Mouse (Mus musculus) cortical plate, adult 2 months (tissue): ENCODE results near the gene Epb41.

Experiments used
- CTCF ChIP-seq: fragments of 200-500 bp; IDR thresholded peaks from 2 replicates; pipeline ENCODE4 v1.5.1; 2011; ENCODE audit warnings: mild to moderate bottlenecking, control low read depth, low read length; ENCODE audit not compliant: insufficient read depth; ENCODE audit errors: extremely low read depth
- POLR2A ChIP-seq: fragments of 200-500 bp; IDR thresholded peaks from 2 replicates; pipeline ENCODE4 v1.6.1; 2011; ENCODE audit warnings: mild to moderate bottlenecking, low read length, control low read depth; ENCODE audit not compliant: insufficient read depth; ENCODE audit errors: extremely low read depth

GRCm38 (mm10) chr4:132072156-132072555 is 3.0 kb downstream of the Epb41 start:
- TF ChIP-seq CTCF (no peak), POLR2A (no peak)
